Mouse (Mus musculus): ENCODE measurements around the gene Krtap4-16. TPM values are rescaled to one million over a fixed set of nuclear protein-coding genes. Genes with fewer than 3 reads are reported as not detected.
A peak's percentile ranks its signal among the peaks of the same experiment; 100 is the strongest.
"Not testable (repeated sequence)": the region's sequence is repeated elsewhere in the genome, so short reads cannot be mapped to it uniquely, and the experiment has no call there.

Gene Krtap4-16
- total and polyA plus RNA-seq, 2 experiments from 2014 or later: not detected

- no peaks in the 10 kb centered on the region for H3K27me3 ChIP-seq (ENCODE audit: insufficient read depth, low read length)
- no peaks in the 10 kb centered on the region for H3K9me3 ChIP-seq (ENCODE audit: low read length)
- ATAC-seq (ENCODE audit: low FRiP score): 0 out of 2 replicates have a peak, but pooled peaks have one; percentile 23
- no peaks in the 10 kb centered on the region for H3K4me1 ChIP-seq (ENCODE audit: insufficient read depth, low read length)
- 54% methylated on average over 3 of the region's 3 CpGs for WGBS
- H3K27ac ChIP-seq (ENCODE audit: low read depth, low read length): no peak overlapping the region
- H3K4me2 ChIP-seq (ENCODE audit: low read depth, low read length, poor library complexity, severe bottlenecking): no peak overlapping the region
- H3K4me3 ChIP-seq (ENCODE audit: low read depth, low read length): no peak overlapping the region
- H3K36me3 ChIP-seq (ENCODE audit: insufficient read depth, low read length): no peaks in the 10 kb centered on the region
- peak; percentile 65 for DNase-seq (ENCODE audit: low spot score)
- no peak overlapping the region for H3K9ac ChIP-seq (replicated peaks; ENCODE audit: low read length, poor library complexity, severe bottlenecking)
- TF ChIP-seq CTCF (IDR thresholded peaks at IDR 0.05): peak; percentile 77
These were observed 2.7 kb upstream of the Krtap4-16 start for GRCm38 (mm10) chr11:99854121-99854520.

- H3K27me3 ChIP-seq (ENCODE audit: insufficient read depth, low read length): no peaks in the 10 kb centered on the region
- no peak for ATAC-seq (ENCODE audit: low FRiP score)
- H3K4me2 ChIP-seq (ENCODE audit: low read depth, low read length, poor library complexity, severe bottlenecking): no peak overlapping the region
- H3K9me3 ChIP-seq (ENCODE audit: low read length): no peaks in the 10 kb centered on the region
- H3K9ac ChIP-seq (replicated peaks; ENCODE audit: low read length, poor library complexity, severe bottlenecking): no peak overlapping the region
- no peak overlapping the region for H3K4me3 ChIP-seq (ENCODE audit: low read depth, low read length)
- no peak for DNase-seq (ENCODE audit: low spot score)
- WGBS: 98% methylated on average over 2 of the region's 2 CpGs
- no peak for TF ChIP-seq CTCF (IDR thresholded peaks at IDR 0.05)
- no peaks in the 10 kb centered on the region for H3K36me3 ChIP-seq (ENCODE audit: insufficient read depth, low read length)
- no peaks in the 10 kb centered on the region for H3K4me1 ChIP-seq (ENCODE audit: insufficient read depth, low read length)
- no peak overlapping the region for H3K27ac ChIP-seq (ENCODE audit: low read depth, low read length)
These were observed 4.7 kb downstream of the Krtap4-16 start for GRCm38 (mm10) chr11:99846746-99847145.

GRCm38 (mm10) chr11:99842185-99842584 is 9.2 kb downstream of the Krtap4-16 start:
- Histone ChIP-seq H3K4me1 (ENCODE audit: insufficient read depth, low read length) (no peaks in the 10 kb centered on the region), H3K36me3 (ENCODE audit: insufficient read depth, low read length) (no peaks in the 10 kb centered on the region), H3K9ac (replicated peaks; ENCODE audit: low read length, poor library complexity, severe bottlenecking) (no peak overlapping the region), H3K9me3 (ENCODE audit: low read length) (no peaks in the 10 kb centered on the region), H3K4me2 (ENCODE audit: low read depth, low read length, poor library complexity, severe bottlenecking) (no peak overlapping the region), H3K4me3 (ENCODE audit: low read depth, low read length) (no peak overlapping the region), H3K27me3 (ENCODE audit: insufficient read depth, low read length) (no peaks in the 10 kb centered on the region), H3K27ac (ENCODE audit: low read depth, low read length) (no peak overlapping the region)
- 81% methylated on average over 1 of the region's 1 CpGs for WGBS
- no peak for TF ChIP-seq CTCF (IDR thresholded peaks at IDR 0.05)
- peak; percentile 40 for DNase-seq (ENCODE audit: low spot score)
- ATAC-seq (ENCODE audit: low FRiP score): no peak

GRCm38 (mm10) chr11:99837966-99838365 is 13.4 kb downstream of the Krtap4-16 start, which contains the start of gene 2300003K06Rik:
Gene 2300003K06Rik, minus strand, starts transcription at chr11:99838066.
- DNase-seq (ENCODE audit: low spot score) (no peak), ATAC-seq (ENCODE audit: low FRiP score) (no peak)
- no peak for TF ChIP-seq CTCF (IDR thresholded peaks at IDR 0.05)
- Histone ChIP-seq H3K4me2 (ENCODE audit: low read depth, low read length, poor library complexity, severe bottlenecking) (no peak within 1 kb of the TSS), H3K9me3 (ENCODE audit: low read length) (no peaks in the 10 kb centered on the region), H3K27ac (ENCODE audit: low read depth, low read length) (no peak within 1 kb of the TSS), H3K9ac (replicated peaks; ENCODE audit: low read length, poor library complexity, severe bottlenecking) (no peak within 1 kb of the TSS), H3K4me1 (ENCODE audit: insufficient read depth, low read length) (no peaks in the 10 kb centered on the region), H3K36me3 (ENCODE audit: insufficient read depth, low read length) (no peaks in the 10 kb centered on the region), H3K4me3 (ENCODE audit: low read depth, low read length) (no peak within 1 kb of the TSS), H3K27me3 (ENCODE audit: insufficient read depth, low read length) (no peaks in the 10 kb centered on the region)
- WGBS: 77% methylated on average over 1 of the region's 1 CpGs

GRCm38 (mm10) chr11:99815566-99815965 is 35.8 kb downstream of the Krtap4-16 start, which contains the start of gene Gm11564:
Gene Gm11564, minus strand, starts transcription at chr11:99815666.
- not testable (repeated sequence) for H3K9me3 ChIP-seq (ENCODE audit: low read length); DNase-seq (ENCODE audit: low spot score); H3K27ac ChIP-seq (ENCODE audit: low read depth, low read length); H3K9ac ChIP-seq (replicated peaks; ENCODE audit: low read length, poor library complexity, severe bottlenecking); ATAC-seq (ENCODE audit: low FRiP score); H3K4me1 ChIP-seq (ENCODE audit: insufficient read depth, low read length); H3K36me3 ChIP-seq (ENCODE audit: insufficient read depth, low read length); H3K4me3 ChIP-seq (ENCODE audit: low read depth, low read length); H3K27me3 ChIP-seq (ENCODE audit: insufficient read depth, low read length); H3K4me2 ChIP-seq (ENCODE audit: low read depth, low read length, poor library complexity, severe bottlenecking)
- WGBS: 85% methylated on average over 2 of the region's 2 CpGs

GRCm38 (mm10) chr11:99809792-99810191 is 41.6 kb downstream of the Krtap4-16 start, which contains the start of gene Krtap4-13:
Gene Krtap4-13, minus strand, starts transcription at chr11:99809892.
- H3K27me3 ChIP-seq (ENCODE audit: insufficient read depth, low read length); H3K4me2 ChIP-seq (ENCODE audit: low read depth, low read length, poor library complexity, severe bottlenecking); ATAC-seq (ENCODE audit: low FRiP score); H3K9ac ChIP-seq (replicated peaks; ENCODE audit: low read length, poor library complexity, severe bottlenecking); H3K27ac ChIP-seq (ENCODE audit: low read depth, low read length); H3K36me3 ChIP-seq (ENCODE audit: insufficient read depth, low read length); H3K4me3 ChIP-seq (ENCODE audit: low read depth, low read length); H3K4me1 ChIP-seq (ENCODE audit: insufficient read depth, low read length); DNase-seq (ENCODE audit: low spot score); H3K9me3 ChIP-seq (ENCODE audit: low read length): not testable (repeated sequence)

GRCm38 (mm10) chr11:99804346-99804745 is 47.1 kb downstream of the Krtap4-16 start, which contains the start of gene Gm11554:
Gene Gm11554, minus strand, starts transcription at chr11:99804446.
- H3K4me1 ChIP-seq (ENCODE audit: insufficient read depth, low read length); H3K27ac ChIP-seq (ENCODE audit: low read depth, low read length); H3K9me3 ChIP-seq (ENCODE audit: low read length); DNase-seq (ENCODE audit: low spot score); H3K9ac ChIP-seq (replicated peaks; ENCODE audit: low read length, poor library complexity, severe bottlenecking); H3K4me3 ChIP-seq (ENCODE audit: low read depth, low read length); H3K36me3 ChIP-seq (ENCODE audit: insufficient read depth, low read length); H3K27me3 ChIP-seq (ENCODE audit: insufficient read depth, low read length); ATAC-seq (ENCODE audit: low FRiP score); H3K4me2 ChIP-seq (ENCODE audit: low read depth, low read length, poor library complexity, severe bottlenecking): not testable (repeated sequence)
- WGBS: no CpG with 5 or more reads among the region's 1 CpGs

Measured in midbrain, postnatal 0 days (tissue).